Mouse (Mus musculus) CD4-positive, CD25-positive, alpha-beta regulatory T cell, adult 2 months (primary cell): ENCODE data around the gene Chst7.

Experiments used
- DNase-seq: peaks from one replicate; pipeline ENCODE4 v3.0.0-alpha.2; 2012; ENCODE audit warnings: low read depth, low spot score

Gene Chst7

GRCm38 (mm10) chrX:20059381-20059971, at the start of gene Chst7:
Gene Chst7, plus strand, starts transcription at chrX:20059560.
- peak; percentile 3 for DNase-seq

GRCm38 (mm10) chrX:20012211-20012610, 47.1 kb upstream of the Chst7 start:
- DNase-seq, result no peak

GRCm38 (mm10) chrX:20020942-20021341, 38.4 kb upstream of the Chst7 start:
- peak; percentile 31 for DNase-seq

GRCm38 (mm10) chrX:20060096-20060768, 872 bp downstream of the Chst7 start:
- DNase-seq, result no peak

- DNase-seq, result no peak
Measured at GRCm38 (mm10) chrX:20060769-20061315, 1.5 kb downstream of the Chst7 start.

GRCm38 (mm10) chrX:20061764-20062480, 2.6 kb downstream of the Chst7 start:
- no peak for DNase-seq

GRCm38 (mm10) chrX:20066636-20067035, 7.3 kb downstream of the Chst7 start:
- DNase-seq, result no peak

- no peak for DNase-seq
Measured at GRCm38 (mm10) chrX:20070196-20070595, 10.8 kb downstream of the Chst7 start.

GRCm38 (mm10) chrX:20117717-20118116, 58.4 kb downstream of the Chst7 start:
- DNase-seq, result no peak

- DNase-seq, result no peak
Measured at GRCm38 (mm10) chrX:20125481-20125880, 66.1 kb downstream of the Chst7 start.

GRCm38 (mm10) chrX:20128951-20129350, 69.6 kb downstream of the Chst7 start:
- DNase-seq, result no peak

GRCm38 (mm10) chrX:20129466-20129865, 70.1 kb downstream of the Chst7 start:
- no peak for DNase-seq
